ENCODE assay signal across 9 mouse cellular contexts in genomic region chr7:19473875-19474443, GRCm38 (mm10). TPM values are rescaled to one million over a fixed set of nuclear protein-coding genes. Genes with fewer than 3 reads are reported as not detected.
DNase-seq lines count a peak whose midpoint lies in the region; ATAC-seq and TF ChIP-seq lines count a peak whose summit lies in the region.
"Had no signal": no experiment of that assay in that cellular context is flagged by ENCODE, and none has a peak within 500 bp of the region (broad histone marks: within the 10 kb centered on the region; RNA-seq: fewer than 3 reads in every experiment).

No protein-coding gene starts in this region.

- H3K4me3 ChIP-seq in intestine, postnatal 0 days (ENCODE audit: low read depth, low read length): peak overlapping the region; percentile 43
- peak overlapping the region; percentile 68 for H3K4me3 ChIP-seq in limb, embryonic 10.5 days
- peak overlapping the region; percentile 48 for H3K4me3 ChIP-seq in midbrain, embryonic 11.5 days (ENCODE audit: low read depth, low read length)

- TF ChIP-seq CTCF in intestine, postnatal 0 days (IDR thresholded peaks at IDR 0.05; ENCODE audit: low read depth): no peak

- peak overlapping the region; percentile 91 for H3K4me2 ChIP-seq in intestine, postnatal 0 days (replicated peaks; ENCODE audit: low read depth)
- peak overlapping the region; percentile 77 for H3K4me2 ChIP-seq in midbrain, embryonic 11.5 days

- peaks cover 61% of the 10 kb centered on the region for H3K27me3 ChIP-seq in intestine, postnatal 0 days (replicated peaks; ENCODE audit: control insufficient read depth, insufficient read depth, low read length)
- H3K27me3 ChIP-seq in limb, embryonic 10.5 days (ENCODE audit: low read depth, poor library complexity, severe bottlenecking): peaks cover 91% of the 10 kb centered on the region
- peaks cover 71% of the 10 kb centered on the region for H3K27me3 ChIP-seq in midbrain, embryonic 11.5 days (ENCODE audit: control insufficient read depth, insufficient read depth, low read length)

- no peaks in the 10 kb centered on the region; the same call in 1 of the 2 replicates for H3K9me3 ChIP-seq in intestine, postnatal 0 days (ENCODE audit: control insufficient read depth)
- H3K9me3 ChIP-seq in limb, embryonic 10.5 days (replicated peaks): no peaks in the 10 kb centered on the region
- H3K9me3 ChIP-seq in midbrain, embryonic 11.5 days (ENCODE audit: control insufficient read depth, low read length): no peaks in the 10 kb centered on the region

- peak; percentile 57 for ATAC-seq in granulocyte monocyte progenitor cell, adult 5-6 weeks (replicated peaks; ENCODE audit: poor library complexity, severe bottlenecking)
- ATAC-seq in intestine, postnatal 0 days: peak; percentile 73
- ATAC-seq in midbrain, embryonic 11.5 days (ENCODE audit: low FRiP score): peak; percentile 85

- H3K36me3 ChIP-seq in intestine, postnatal 0 days (ENCODE audit: control insufficient read depth, insufficient read depth): no peaks in the 10 kb centered on the region
- 0 out of 2 replicates have a peak, but pooled peaks cover 2% of the 10 kb centered on the region for H3K36me3 ChIP-seq in limb, embryonic 10.5 days
- H3K36me3 ChIP-seq in midbrain, embryonic 11.5 days (ENCODE audit: control insufficient read depth, insufficient read depth, low read length): no peaks in the 10 kb centered on the region

- WGBS in intestine, postnatal 0 days: under 1% methylated on average over 68 of the region's 89 CpGs
- WGBS in limb, embryonic 10.5 days: under 1% methylated on average over 89 of the region's 89 CpGs
- WGBS in midbrain, embryonic 11.5 days: under 1% methylated on average over 69 of the region's 89 CpGs

- no peaks in the 10 kb centered on the region for H3K4me1 ChIP-seq in intestine, postnatal 0 days (replicated peaks; ENCODE audit: control insufficient read depth, insufficient read depth, low read length)
- H3K4me1 ChIP-seq in limb, embryonic 10.5 days: peaks cover 32% of the 10 kb centered on the region
- H3K4me1 ChIP-seq in midbrain, embryonic 11.5 days (ENCODE audit: control insufficient read depth, insufficient read depth, low read length): no peaks in the 10 kb centered on the region

- DNase-seq in adrenal gland, postnatal 36 days: peak; percentile 87 to 91
- DNase-seq in embryo, embryonic 9.5 days (ENCODE audit: extremely low spot score): peak; percentile 74
- peak; percentile 84 for DNase-seq in limb, embryonic 10.5 days (ENCODE audit: low spot score)
- DNase-seq in midbrain, embryonic 11.5 days (ENCODE audit: low spot score, missing footprints): peak; percentile 94
- DNase-seq in right cerebral cortex, postnatal 4 days: peak; percentile 87
- DNase-seq in c-Kit-positive CD71-positive TER-119-positive erythroid progenitor cells, embryonic 14.5 days (ENCODE audit: low spot score): no peak

- H3K27ac ChIP-seq in intestine, postnatal 0 days (ENCODE audit: low read depth, low read length): no peak overlapping the region
- peak overlapping the region; percentile 91 for H3K27ac ChIP-seq in limb, embryonic 10.5 days
- no peak overlapping the region for H3K27ac ChIP-seq in midbrain, embryonic 11.5 days (ENCODE audit: low read depth, low read length)

- peak overlapping the region; percentile 53 for H3K9ac ChIP-seq in intestine, postnatal 0 days (ENCODE audit: low read depth, low read length)
- peak overlapping the region; percentile 58 for H3K9ac ChIP-seq in midbrain, embryonic 11.5 days (ENCODE audit: low read length)

RNA-seq across cellular contexts. Expression of gene Exoc3l2, which starts 10.8 kb away (rescaled TPM):
- 10 to 100 TPM; 41.1 to 49.6 TPM for total RNA-seq in adrenal gland, postnatal 36 days (2021)
- total RNA-seq in granulocyte monocyte progenitor cell, adult 5-6 weeks (2014; fragmentation: Nextera tagmentation): 1.0 and 2.5 TPM in 2 replicates
- total RNA-seq in granulocyte monocyte progenitor cell, adult 5-6 weeks (2017): 0.95 TPM in 1 of 2 replicates, not detected in the other
- 1.1 and 1.9 TPM in 2 replicates for polyA plus RNA-seq in intestine, postnatal 0 days (2015; fragmentation: Nextera tagmentation; extraction: Ambion mirVana)
- 1.2 and 1.7 TPM in 2 replicates for polyA plus RNA-seq in limb, embryonic 10.5 days (2016; fragmentation: Nextera tagmentation; extraction: Ambion mirVana)
- polyA plus RNA-seq in midbrain, embryonic 11.5 days (2014; fragmentation: Nextera tagmentation; extraction: Ambion mirVana): 0.77 and 1.1 TPM in 2 replicates

RNA-seq across cellular contexts. Expression of gene Mark4, which starts 15.3 kb away (rescaled TPM):
- total RNA-seq in adrenal gland, postnatal 36 days (2021): 10 to 100 TPM; 46.5 to 50.3 TPM
- total RNA-seq in granulocyte monocyte progenitor cell, adult 5-6 weeks (2014; fragmentation: Nextera tagmentation): 9.1 and 10.8 TPM in 2 replicates
- total RNA-seq in granulocyte monocyte progenitor cell, adult 5-6 weeks (2017): 2.5 and 3.8 TPM in 2 replicates
- polyA plus RNA-seq in intestine, postnatal 0 days (2015; fragmentation: Nextera tagmentation; extraction: Ambion mirVana): 4.2 and 4.7 TPM in 2 replicates
- 7.6 and 8.0 TPM in 2 replicates for polyA plus RNA-seq in limb, embryonic 10.5 days (2016; fragmentation: Nextera tagmentation; extraction: Ambion mirVana)
- 8.9 and 10.7 TPM in 2 replicates for polyA plus RNA-seq in midbrain, embryonic 11.5 days (2014; fragmentation: Nextera tagmentation; extraction: Ambion mirVana)

RNA-seq across cellular contexts. Expression of gene Bloc1s3, which starts 34.2 kb away (rescaled TPM):
- total RNA-seq in adrenal gland, postnatal 36 days (2021): 10 to 100 TPM in 1 of 2 experiments, 1 to 10 TPM in 1; 8.7 to 12.1 TPM
- total RNA-seq in granulocyte monocyte progenitor cell, adult 5-6 weeks (2014; fragmentation: Nextera tagmentation): 3.1 and 4.5 TPM in 2 replicates
- 0.60 and 1.0 TPM in 2 replicates for total RNA-seq in granulocyte monocyte progenitor cell, adult 5-6 weeks (2017)
- 3.4 TPM in 2 replicates for polyA plus RNA-seq in intestine, postnatal 0 days (2015; fragmentation: Nextera tagmentation; extraction: Ambion mirVana)
- 2.3 and 2.4 TPM in 2 replicates for polyA plus RNA-seq in limb, embryonic 10.5 days (2016; fragmentation: Nextera tagmentation; extraction: Ambion mirVana)
- 2.6 TPM in 2 replicates for polyA plus RNA-seq in midbrain, embryonic 11.5 days (2014; fragmentation: Nextera tagmentation; extraction: Ambion mirVana)

RNA-seq across cellular contexts. Expression of gene Trappc6a, which starts 34.2 kb away (rescaled TPM):
- 10 to 100 TPM; 73.1 to 91.1 TPM for total RNA-seq in adrenal gland, postnatal 36 days (2021)
- 75.3 and 83.4 TPM in 2 replicates for total RNA-seq in granulocyte monocyte progenitor cell, adult 5-6 weeks (2014; fragmentation: Nextera tagmentation)
- total RNA-seq in granulocyte monocyte progenitor cell, adult 5-6 weeks (2017): 28.2 and 30.6 TPM in 2 replicates
- 108 and 118 TPM in 2 replicates for polyA plus RNA-seq in intestine, postnatal 0 days (2015; fragmentation: Nextera tagmentation; extraction: Ambion mirVana)
- 74.0 and 90.5 TPM in 2 replicates for polyA plus RNA-seq in limb, embryonic 10.5 days (2016; fragmentation: Nextera tagmentation; extraction: Ambion mirVana)
- polyA plus RNA-seq in midbrain, embryonic 11.5 days (2014; fragmentation: Nextera tagmentation; extraction: Ambion mirVana): 41.5 and 51.6 TPM in 2 replicates

RNA-seq across cellular contexts. Expression of gene Nkpd1, which starts 43.7 kb away (rescaled TPM):
- under 1 TPM in 1 of 2 experiments, not detected in 1; 0.17 TPM for total RNA-seq in adrenal gland, postnatal 36 days (2021)
- total RNA-seq in granulocyte monocyte progenitor cell, adult 5-6 weeks (2014; fragmentation: Nextera tagmentation): not detected in 2 replicates
- total RNA-seq in granulocyte monocyte progenitor cell, adult 5-6 weeks (2017): not detected in 2 replicates
- polyA plus RNA-seq in intestine, postnatal 0 days (2015; fragmentation: Nextera tagmentation; extraction: Ambion mirVana): not detected in 2 replicates
- polyA plus RNA-seq in limb, embryonic 10.5 days (2016; fragmentation: Nextera tagmentation; extraction: Ambion mirVana): 0.10 and 0.11 TPM in 2 replicates
- polyA plus RNA-seq in midbrain, embryonic 11.5 days (2014; fragmentation: Nextera tagmentation; extraction: Ambion mirVana): not detected in 2 replicates
- total RNA-seq: hematopoietic stem cell, adult 5-6 weeks had no signal
